Mouse (Mus musculus) heart, postnatal 0 days (tissue): ENCODE results near the gene Ubiad1.

Source experiments
- CTCF ChIP-seq: IDR thresholded peaks from 2 replicates; pipeline ENCODE4 v1.5.1; 2016; ENCODE audit warnings: antibody characterized with exemption, control low read depth, low read depth
- EP300 ChIP-seq: IDR thresholded peaks from 2 replicates; pipeline ENCODE4 v1.6.1; 2016; ENCODE audit warnings: antibody characterized with exemption, low read depth

DNA sequence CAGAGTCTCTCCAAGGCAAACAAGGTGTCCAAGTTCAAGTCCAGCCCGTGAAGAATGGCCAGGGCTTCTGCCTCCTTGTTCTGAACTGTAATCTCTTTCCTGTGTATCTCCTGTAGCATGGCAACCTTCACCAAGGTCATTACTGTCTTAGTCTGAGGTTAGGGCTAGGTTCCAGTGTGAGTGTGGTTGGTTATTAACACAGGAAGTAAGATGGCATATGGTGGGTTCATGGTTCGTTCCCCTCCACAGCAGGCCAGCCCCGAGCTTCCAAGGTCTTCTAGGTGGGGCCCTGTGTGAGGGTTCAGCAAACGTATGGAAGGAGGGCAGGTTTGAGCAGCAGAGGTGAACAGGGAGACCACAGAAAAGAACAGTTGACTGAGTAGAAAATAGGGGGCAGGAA is 12.1 kb downstream of the Ubiad1 start:
- TF ChIP-seq CTCF (no peak), EP300 (no peak)
